Mouse (Mus musculus): ENCODE data around the gene Btn2a2. TPM values are rescaled to one million over a fixed set of nuclear protein-coding genes. Genes with fewer than 3 reads are reported as not detected.

Gene Btn2a2
- polyA plus RNA-seq, 1 experiment from 2014 or later, result 0.29 TPM

- Histone ChIP-seq H3K27me3 (ENCODE audit: insufficient read depth, poor library complexity, severe bottlenecking) (no peaks in the 10 kb centered on the region), H3K27ac (no peak overlapping the region)
- under 1% methylated on average over 19 of the region's 19 CpGs for WGBS
Measured at GRCm38 (mm10) chr13:23516822-23517602, 28.4 kb upstream of the Btn2a2 start.

GRCm38 (mm10) chr13:23515826-23516620, 27.4 kb upstream of the Btn2a2 start:
- 55% methylated on average over 15 of the region's 15 CpGs for WGBS
- peak; percentile 35 for DNase-seq (ENCODE audit: low spot score)

More at GRCm38 (mm10) chr13:23516822-23517602, 28.4 kb upstream of the Btn2a2 start:
- Histone ChIP-seq H3K4me1 (replicated peaks) (peaks cover 6% of the 10 kb centered on the region; the same call in 1 of the 2 replicates), H3K4me3 (peak overlapping the region; percentile 58), H3K9me3 (no peaks in the 10 kb centered on the region), H3K36me3 (no peaks in the 10 kb centered on the region)
- DNase-seq (ENCODE audit: low spot score), result peak; percentile 64

DNA sequence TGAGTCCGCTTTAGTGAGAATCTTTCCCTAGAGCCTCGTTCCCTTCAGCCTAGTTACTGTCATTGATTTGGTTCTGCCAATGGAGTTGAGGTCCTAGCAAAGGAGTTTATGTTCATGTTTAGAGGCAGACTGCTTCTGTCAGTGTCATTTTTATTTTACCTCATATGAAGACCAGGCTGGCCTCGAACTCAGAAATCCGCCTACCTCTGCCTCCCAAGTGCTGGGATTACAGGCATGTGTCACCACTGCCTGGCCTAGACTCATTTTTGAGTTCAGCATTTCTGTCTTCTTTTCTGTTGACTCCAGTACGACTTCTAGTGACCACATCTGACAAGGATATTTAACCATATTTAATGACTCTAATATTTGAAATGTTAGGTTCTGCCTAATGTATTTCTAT, 26.6 kb upstream of the Btn2a2 start:
- H3K4me3 ChIP-seq, result no peak overlapping the region
- peaks cover 7% of the 10 kb centered on the region; the same call in 1 of the 2 replicates for H3K4me1 ChIP-seq (replicated peaks)
- no peak overlapping the region for H3K27ac ChIP-seq
- no peaks in the 10 kb centered on the region for H3K27me3 ChIP-seq (ENCODE audit: insufficient read depth, poor library complexity, severe bottlenecking)
- H3K9me3 ChIP-seq, result no peaks in the 10 kb centered on the region
- DNase-seq (ENCODE audit: low spot score), result no peak
- 78% methylated on average over 5 of the region's 5 CpGs for WGBS
- no peaks in the 10 kb centered on the region for H3K36me3 ChIP-seq

More at GRCm38 (mm10) chr13:23515826-23516620, 27.4 kb upstream of the Btn2a2 start:
- Histone ChIP-seq H3K4me1 (replicated peaks) (peaks cover 6% of the 10 kb centered on the region; the same call in 1 of the 2 replicates), H3K4me3 (peak overlapping the region; percentile 58), H3K27me3 (ENCODE audit: insufficient read depth, poor library complexity, severe bottlenecking) (no peaks in the 10 kb centered on the region), H3K36me3 (no peaks in the 10 kb centered on the region), H3K9me3 (no peaks in the 10 kb centered on the region), H3K27ac (no peak overlapping the region)

DNA sequence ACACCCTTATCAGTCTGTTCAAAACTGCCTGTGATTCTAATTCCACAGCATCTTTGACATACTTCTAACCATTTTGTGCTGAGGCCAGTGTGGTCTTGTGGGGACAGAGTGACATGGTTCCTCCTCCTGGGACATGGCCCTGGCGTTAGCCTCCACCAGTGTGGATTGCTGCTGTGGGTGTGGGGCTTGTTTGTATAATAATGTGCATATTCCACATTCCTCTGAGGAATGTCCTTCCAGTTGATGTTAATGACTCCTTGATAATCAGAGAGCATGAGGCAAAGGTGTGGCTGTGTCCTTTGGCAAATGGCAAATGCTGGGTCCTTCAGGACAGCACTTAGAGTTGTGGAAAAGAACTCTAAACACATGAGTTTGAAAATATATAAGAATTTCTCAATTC, 24.9 kb upstream of the Btn2a2 start:
- WGBS, result 85% methylated on average over 1 of the region's 1 CpGs
- no peak overlapping the region for H3K4me3 ChIP-seq

GRCm38 (mm10) chr13:23510127-23510526, 21.5 kb upstream of the Btn2a2 start:
- no peak for DNase-seq (ENCODE audit: low spot score)
- H3K4me1 ChIP-seq (replicated peaks), result peaks cover 21% of the 10 kb centered on the region
- no peaks in the 10 kb centered on the region for H3K9me3 ChIP-seq
- no peaks in the 10 kb centered on the region for H3K27me3 ChIP-seq (ENCODE audit: insufficient read depth, poor library complexity, severe bottlenecking)
- 54% methylated on average over 1 of the region's 1 CpGs for WGBS
- no peaks in the 10 kb centered on the region for H3K36me3 ChIP-seq
- H3K27ac ChIP-seq, result no peak overlapping the region
- no peak overlapping the region for H3K4me3 ChIP-seq

More for the DNA sequence above, 24.9 kb upstream of the Btn2a2 start:
- DNase-seq (ENCODE audit: low spot score), result no peak
- no peak overlapping the region for H3K27ac ChIP-seq
- no peaks in the 10 kb centered on the region for H3K27me3 ChIP-seq (ENCODE audit: insufficient read depth, poor library complexity, severe bottlenecking)
- H3K4me1 ChIP-seq (replicated peaks), result peaks cover 11% of the 10 kb centered on the region; the same call in 1 of the 2 replicates
- no peaks in the 10 kb centered on the region for H3K36me3 ChIP-seq
- H3K9me3 ChIP-seq, result no peaks in the 10 kb centered on the region

DNA sequence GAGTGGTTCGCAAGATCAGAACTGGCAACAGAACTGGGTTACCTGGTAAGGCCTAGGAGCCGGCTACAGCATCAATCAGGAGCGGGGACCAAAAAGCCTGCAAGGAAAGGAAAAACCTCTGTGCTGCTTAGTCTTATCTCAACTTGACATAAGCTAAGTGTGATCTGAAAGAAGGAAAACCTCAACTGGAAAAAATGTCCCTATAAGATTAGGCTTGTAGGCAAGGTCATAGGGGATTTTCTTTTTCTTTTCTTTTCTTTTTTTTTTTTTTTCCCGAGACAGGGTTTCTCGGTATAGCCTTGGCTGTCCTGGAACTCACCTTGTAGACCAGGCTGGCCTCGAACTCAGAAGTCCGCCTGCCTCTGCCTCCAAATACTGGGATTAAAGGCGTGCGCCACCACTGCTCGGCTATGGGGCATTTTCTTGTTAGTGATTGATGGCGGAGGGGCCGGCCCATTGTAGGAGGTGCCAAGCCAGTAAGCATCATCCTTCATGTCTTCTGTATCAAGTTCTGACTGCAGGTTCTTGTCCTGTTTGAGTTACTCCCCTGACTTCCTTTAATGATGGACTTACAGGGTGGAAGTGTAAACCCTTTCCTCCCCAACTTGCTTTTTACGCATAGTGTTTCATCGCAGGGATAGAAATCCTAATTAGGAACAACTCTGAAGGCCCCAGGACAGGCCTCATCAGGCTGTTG, 18.3 kb upstream of the Btn2a2 start:
- WGBS, result 8% methylated on average over 14 of the region's 14 CpGs
- no peaks in the 10 kb centered on the region for H3K36me3 ChIP-seq
- no peak overlapping the region for H3K27ac ChIP-seq
- H3K4me1 ChIP-seq (replicated peaks), result peaks cover 40% of the 10 kb centered on the region
- H3K27me3 ChIP-seq (ENCODE audit: insufficient read depth, poor library complexity, severe bottlenecking), result no peaks in the 10 kb centered on the region
- H3K4me3 ChIP-seq, result peak overlapping the region; percentile 55
- peak; percentile 66 for DNase-seq (ENCODE audit: low spot score)
- no peaks in the 10 kb centered on the region for H3K9me3 ChIP-seq

DNA sequence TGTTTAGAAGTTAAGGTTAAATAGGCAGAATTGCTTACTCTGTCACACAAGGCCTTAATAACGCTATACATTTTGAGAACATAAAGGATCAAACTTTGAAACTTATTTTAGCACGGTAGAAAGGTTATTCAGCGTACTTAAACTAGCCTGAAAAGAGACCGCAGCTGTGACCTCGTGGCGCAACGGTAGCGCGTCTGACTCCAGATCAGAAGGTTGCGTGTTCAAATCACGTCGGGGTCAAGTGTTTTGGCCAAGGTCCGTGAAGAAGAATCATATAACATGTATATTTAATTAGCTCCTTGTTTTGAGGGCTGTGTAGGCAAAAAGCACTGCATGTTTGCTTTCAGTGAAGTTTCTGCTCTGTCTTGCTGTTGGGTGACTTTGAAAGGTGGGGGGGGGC, 17.7 kb upstream of the Btn2a2 start:
- H3K27ac ChIP-seq, result no peak overlapping the region
- no peaks in the 10 kb centered on the region for H3K36me3 ChIP-seq
- peak; percentile 71 for DNase-seq (ENCODE audit: low spot score)
- no peaks in the 10 kb centered on the region for H3K9me3 ChIP-seq
- H3K27me3 ChIP-seq (ENCODE audit: insufficient read depth, poor library complexity, severe bottlenecking), result no peaks in the 10 kb centered on the region
- 2% methylated on average over 13 of the region's 13 CpGs for WGBS
- H3K4me1 ChIP-seq (replicated peaks), result peaks cover 46% of the 10 kb centered on the region
- peak overlapping the region; percentile 55 for H3K4me3 ChIP-seq

- 4% methylated on average over 14 of the region's 14 CpGs for WGBS
- Histone ChIP-seq H3K9me3 (no peaks in the 10 kb centered on the region), H3K4me3 (peak overlapping the region; percentile 55), H3K4me1 (replicated peaks) (peaks cover 46% of the 10 kb centered on the region), H3K27ac (peak overlapping the region; percentile 71), H3K27me3 (ENCODE audit: insufficient read depth, poor library complexity, severe bottlenecking) (no peaks in the 10 kb centered on the region), H3K36me3 (no peaks in the 10 kb centered on the region)
- peak; percentile 56 for DNase-seq (ENCODE audit: low spot score)
Measured at GRCm38 (mm10) chr13:23505662-23506345, 17.1 kb upstream of the Btn2a2 start.

DNA sequence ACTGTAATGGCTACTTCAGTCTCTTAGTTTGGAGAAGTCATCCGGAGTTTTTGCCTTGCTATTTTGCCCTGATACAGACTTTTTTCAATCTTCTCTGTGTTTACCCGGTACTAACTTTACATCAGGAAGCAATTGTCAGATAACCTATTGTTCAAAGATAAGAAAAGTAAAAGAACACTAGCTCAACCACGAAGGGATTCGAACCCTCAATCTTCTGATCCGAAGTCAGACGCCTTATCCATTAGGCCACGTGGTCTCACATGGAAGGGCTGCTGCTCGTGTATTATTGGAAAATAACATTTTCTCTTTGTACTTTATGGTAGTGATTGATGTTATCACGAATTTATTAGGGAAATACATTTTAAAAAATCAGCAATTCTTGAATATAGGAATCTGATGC, 15.1 kb upstream of the Btn2a2 start:
- Histone ChIP-seq H3K4me1 (replicated peaks) (peaks cover 46% of the 10 kb centered on the region), H3K4me3 (peak overlapping the region; percentile 32), H3K9me3 (no peaks in the 10 kb centered on the region), H3K27me3 (ENCODE audit: insufficient read depth, poor library complexity, severe bottlenecking) (no peaks in the 10 kb centered on the region), H3K27ac (no peak overlapping the region), H3K36me3 (no peaks in the 10 kb centered on the region)
- under 1% methylated on average over 9 of the region's 9 CpGs for WGBS
- peak; percentile 61 for DNase-seq (ENCODE audit: low spot score)

DNA sequence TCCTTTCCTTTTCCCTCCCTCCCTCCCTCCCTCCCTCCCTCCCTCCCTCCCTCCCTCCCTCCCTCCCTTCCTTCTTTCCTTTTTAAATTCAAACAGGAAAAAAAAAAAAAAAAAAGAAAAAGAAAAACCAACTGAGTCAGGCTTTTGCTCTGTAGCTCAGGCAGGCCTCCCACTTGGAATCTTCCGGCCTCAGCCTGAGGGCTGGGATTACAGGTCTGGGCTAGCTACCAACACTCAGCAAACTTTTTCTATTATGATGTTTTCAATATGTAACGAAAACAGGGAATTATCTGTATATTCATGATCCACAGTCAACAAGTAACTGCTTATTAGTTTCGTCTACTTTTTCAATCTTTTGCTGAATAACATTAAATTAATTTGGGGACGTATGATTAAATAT, 14.3 kb upstream of the Btn2a2 start:
- Histone ChIP-seq H3K4me3 (no peak overlapping the region), H3K4me1 (replicated peaks) (peaks cover 54% of the 10 kb centered on the region), H3K9me3 (no peaks in the 10 kb centered on the region), H3K27ac (no peak overlapping the region), H3K27me3 (ENCODE audit: insufficient read depth, poor library complexity, severe bottlenecking) (no peaks in the 10 kb centered on the region), H3K36me3 (no peaks in the 10 kb centered on the region)
- no peak for DNase-seq (ENCODE audit: low spot score)
- 31% methylated on average over 4 of the region's 4 CpGs for WGBS

DNA sequence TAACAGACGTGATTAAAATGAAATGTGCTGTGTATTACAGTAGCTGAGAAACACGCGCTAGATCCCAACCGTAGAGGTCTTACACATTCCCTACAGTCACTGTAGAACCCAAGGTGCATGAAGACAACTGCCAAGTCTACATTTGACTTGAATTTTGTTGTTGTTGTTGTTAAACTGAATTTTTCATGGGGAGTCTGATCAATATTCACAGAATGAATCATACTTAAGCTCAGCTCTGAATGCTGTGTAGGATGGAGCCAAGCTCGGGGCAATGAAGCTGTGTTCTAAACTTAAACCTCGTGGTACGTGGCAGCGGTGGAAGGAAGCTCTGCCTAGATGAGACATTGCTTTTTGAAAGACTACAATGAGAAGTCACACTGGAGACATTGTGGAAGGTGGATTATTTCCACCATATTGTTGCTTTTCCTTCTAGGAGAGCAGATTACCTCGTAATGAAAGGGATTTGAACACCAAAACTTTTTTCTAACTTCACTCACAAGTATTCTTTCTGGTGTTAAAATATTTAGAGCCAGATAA, 13.4 kb upstream of the Btn2a2 start:
- no peaks in the 10 kb centered on the region for H3K9me3 ChIP-seq
- DNase-seq (ENCODE audit: low spot score), result no peak
- no peaks in the 10 kb centered on the region for H3K36me3 ChIP-seq
- H3K4me3 ChIP-seq, result peak overlapping the region; percentile 47
- WGBS, result 28% methylated on average over 9 of the region's 9 CpGs
- peaks cover 57% of the 10 kb centered on the region for H3K4me1 ChIP-seq (replicated peaks)
- H3K27me3 ChIP-seq (ENCODE audit: insufficient read depth, poor library complexity, severe bottlenecking), result no peaks in the 10 kb centered on the region
- no peak overlapping the region for H3K27ac ChIP-seq

DNA sequence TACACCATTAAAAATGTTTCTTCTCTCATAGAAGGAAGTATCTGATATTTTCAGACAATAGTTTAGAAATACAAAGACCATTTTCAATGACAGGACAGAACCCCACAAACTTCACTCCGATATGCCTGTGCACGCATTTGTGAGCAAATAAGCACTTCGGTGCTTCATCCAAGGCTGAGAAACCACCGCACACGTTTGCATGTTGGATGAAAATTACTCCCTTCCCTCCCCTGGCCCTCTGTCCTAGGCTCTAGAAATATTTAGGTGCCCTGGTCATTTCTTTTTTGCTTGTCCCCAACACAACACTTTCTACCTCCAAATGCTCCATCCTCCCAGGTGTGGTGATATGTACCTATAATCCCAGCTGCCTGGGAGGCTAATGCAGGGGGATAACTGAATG, 12.9 kb upstream of the Btn2a2 start:
- WGBS, result 26% methylated on average over 5 of the region's 5 CpGs
- Histone ChIP-seq H3K4me1 (replicated peaks) (peaks cover 55% of the 10 kb centered on the region), H3K36me3 (no peaks in the 10 kb centered on the region), H3K4me3 (peak overlapping the region; percentile 47), H3K27me3 (ENCODE audit: insufficient read depth, poor library complexity, severe bottlenecking) (no peaks in the 10 kb centered on the region), H3K9me3 (no peaks in the 10 kb centered on the region), H3K27ac (no peak overlapping the region)
- DNase-seq (ENCODE audit: low spot score), result no peak
